Mouse (Mus musculus) ES-E14 (cell line): ENCODE results near the gene Trcg1. TPM values are rescaled to one million over a fixed set of nuclear protein-coding genes. Genes with fewer than 3 reads are reported as not detected.
A peak's percentile ranks its signal among the peaks of the same experiment; 100 is the strongest.

ENCODE experiments used
- DNase-seq: peaks from one replicate; pipeline ENCODE4 v3.0.0-alpha.2; 2013; ENCODE audit warnings: low read depth, low spot score
- H3K27ac ChIP-seq: 2 replicates; pipeline ENCODE4 v1.5.1; 2012; ENCODE audit warnings: low read depth, mild to moderate bottlenecking, low read length, moderate library complexity, mixed read lengths; ENCODE audit not compliant: poor library complexity, insufficient read depth, severe bottlenecking
- H3K36me3 ChIP-seq: 2 replicates; pipeline ENCODE4 v1.6.1; 2012; ENCODE audit warnings: mild to moderate bottlenecking, low read length, moderate library complexity, mixed read lengths; ENCODE audit not compliant: control insufficient read depth, poor library complexity, insufficient read depth, severe bottlenecking
- H3K4me1 ChIP-seq, 2 experiments: fragments of 150-350 bp in 1 of 2; sonication (generic) in 1 of 2; 2 replicates each; pipeline ENCODE4 v1.6.1; 2012; ENCODE audit warnings: low read length in 2 of 2, mild to moderate bottlenecking in 1 of 2, mixed read lengths in 1 of 2; ENCODE audit not compliant: control insufficient read depth in 2 of 2, insufficient read depth in 2 of 2, poor library complexity in 1 of 2
- H3K4me3 ChIP-seq, 2 experiments: fragments of 150-350 bp in 1 of 2; sonication (generic) in 1 of 2; 2 replicates each; pipeline ENCODE4 v1.5.1; 2012; ENCODE audit warnings: low read length in 2 of 2, low read depth in 1 of 2, mild to moderate bottlenecking in 1 of 2, mixed read lengths in 1 of 2; ENCODE audit not compliant: insufficient read depth in 1 of 2, poor library complexity in 1 of 2, severe bottlenecking in 1 of 2
- H3K9ac ChIP-seq: 2 replicates; pipeline ENCODE4 v1.6.1; 2012; ENCODE audit warnings: low read depth, mild to moderate bottlenecking, low read length, mixed read lengths; ENCODE audit not compliant: poor library complexity, insufficient read depth, severe bottlenecking
- H3K9me3 ChIP-seq: fragments of 150-350 bp; sonication (generic); 2 replicates; pipeline ENCODE4 v1.6.1; 2012; ENCODE audit warnings: low read depth, mild to moderate bottlenecking, low read length; ENCODE audit not compliant: control insufficient read depth, insufficient read depth
- CHD2 ChIP-seq: IDR thresholded peaks from 2 replicates; pipeline ENCODE4 v1.6.1; 2014; ENCODE audit warnings: mild to moderate bottlenecking, low read depth, low read length, inconsistent platforms
- HCFC1 ChIP-seq: IDR thresholded peaks from 2 replicates; pipeline ENCODE4 v1.6.1; 2012; ENCODE audit warnings: low read length, inconsistent platforms, borderline replicate concordance; ENCODE audit not compliant: insufficient read depth
- MAFK ChIP-seq: IDR thresholded peaks from 2 replicates; pipeline ENCODE4 v1.6.1; 2014; ENCODE audit warnings: mild to moderate bottlenecking, low read depth, low read length, inconsistent platforms; ENCODE audit not compliant: insufficient read depth
- ZC3H11A ChIP-seq: IDR thresholded peaks from 2 replicates; pipeline ENCODE4 v1.6.1; 2012; ENCODE audit warnings: low read depth, mild to moderate bottlenecking, inconsistent platforms, low read length, borderline replicate concordance
- ZNF384 ChIP-seq: IDR thresholded peaks from 2 replicates; pipeline ENCODE4 v1.6.1; 2012; ENCODE audit warnings: low read depth, low read length, inconsistent platforms
- in situ Hi-C, 2 experiments: fragments of 600-800 bp; cut with MboI; formaldehyde crosslinking; loops; one replicate each; pipeline ENCODE4 v1.15.1; 2025; ENCODE audit warnings: low sequenced_read_pairs in 2 of 2, inconsistent platforms in 1 of 2; ENCODE audit not compliant: unreplicated experiment in 2 of 2
- total RNA-seq: library from RNA; depleted of rRNA; stranded (reverse); fragments of 300-350 nt; gene quantifications from 2 replicates; pipeline ENCODE4 v1.2.3, GENCODE M21; 2012

Gene Trcg1
- total RNA-seq, 1 experiment: not detected

GRCm38 (mm10) chr9:57256861-57257260, 20.5 kb downstream of the Trcg1 start:
- no peak overlapping the region for H3K4me3 ChIP-seq
- no peak overlapping the region for H3K9ac ChIP-seq
- no peaks in the 10 kb centered on the region for H3K9me3 ChIP-seq
- H3K36me3 ChIP-seq: peaks cover 62% of the 10 kb centered on the region
- no peak overlapping the region for H3K27ac ChIP-seq
- in situ Hi-C loops: no loop called here
- DNase-seq: no peak
- H3K4me1 ChIP-seq: peaks cover 2 to 32% of the 10 kb centered on the region in 2 experiments; a peak in 2 of 4 replicates
- no peak for TF ChIP-seq CHD2
- TF ChIP-seq HCFC1: no peak
- TF ChIP-seq MAFK: no peak
- TF ChIP-seq ZNF384: no peak
- no peak for TF ChIP-seq ZC3H11A

GRCm38 (mm10) chr9:57257627-57258026, 21.3 kb downstream of the Trcg1 start:
- H3K4me1 ChIP-seq: peaks cover 2 to 32% of the 10 kb centered on the region in 2 experiments; a peak in 2 of 4 replicates
- peaks cover 54% of the 10 kb centered on the region for H3K36me3 ChIP-seq

GRCm38 (mm10) chr9:57259736-57260135, 23.4 kb downstream of the Trcg1 start:
- H3K4me1 ChIP-seq: peaks cover 4 to 33% of the 10 kb centered on the region in 2 experiments; a peak in 3 of 4 replicates
- no peak overlapping the region for H3K4me3 ChIP-seq
- peak; percentile 86 for DNase-seq
- TF ChIP-seq ZC3H11A: peak; percentile 64; the same call in 1 of the 2 replicates
- no peak for TF ChIP-seq ZNF384
- no peaks in the 10 kb centered on the region for H3K9me3 ChIP-seq
- peaks cover 37% of the 10 kb centered on the region for H3K36me3 ChIP-seq
- H3K27ac ChIP-seq: no peak overlapping the region
- in situ Hi-C loops: no loop called here
- H3K9ac ChIP-seq: no peak overlapping the region

More at GRCm38 (mm10) chr9:57257627-57258026, 21.3 kb downstream of the Trcg1 start:
- Histone ChIP-seq H3K4me3 (no peak overlapping the region), H3K9me3 (no peaks in the 10 kb centered on the region), H3K27ac (0 out of 2 replicates have a peak overlapping the region, but pooled peaks have one; percentile 5), H3K9ac (no peak overlapping the region)
- in situ Hi-C loops: no loop called here
- TF ChIP-seq ZC3H11A (no peak), ZNF384 (no peak), HCFC1 (no peak), MAFK (no peak), CHD2 (no peak)
- DNase-seq: no peak

GRCm38 (mm10) chr9:57260940-57261339, 24.6 kb downstream of the Trcg1 start:
- TF ChIP-seq ZC3H11A: no peak
- H3K4me3 ChIP-seq: peak overlapping the region; percentile 91 to 99
- H3K9me3 ChIP-seq: no peaks in the 10 kb centered on the region
- peak overlapping the region; percentile 99 for H3K9ac ChIP-seq
- H3K36me3 ChIP-seq: peaks cover 32% of the 10 kb centered on the region
- peaks cover 2 to 31% of the 10 kb centered on the region in 2 experiments; a peak in 3 of 4 replicates for H3K4me1 ChIP-seq
- no peak for DNase-seq
- in situ Hi-C loops: no loop called here
- H3K27ac ChIP-seq: no peak overlapping the region

DNA sequence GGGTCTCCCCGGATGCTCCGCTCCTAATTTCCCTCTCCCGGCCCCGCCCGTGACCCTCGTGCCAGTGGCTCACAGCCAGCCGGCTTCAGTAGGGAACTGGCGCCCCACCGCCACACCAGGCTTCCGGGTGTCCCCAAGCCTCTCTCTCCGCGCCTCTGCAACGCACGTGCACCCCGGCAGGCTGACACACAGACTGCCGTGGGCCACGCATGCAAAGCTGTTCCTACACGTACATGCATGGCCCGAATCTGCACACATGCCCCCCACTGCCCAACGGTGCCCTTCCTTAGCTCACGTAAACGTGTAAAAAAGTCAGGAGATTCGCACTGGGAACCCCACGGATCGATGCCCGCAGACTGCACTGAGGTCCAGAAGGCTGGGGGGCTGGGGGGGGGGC, 25.2 kb downstream of the Trcg1 start:
- Histone ChIP-seq H3K4me3 (peak overlapping the region; percentile 91 to 99), H3K4me1 (peaks cover 2 to 25% of the 10 kb centered on the region in 2 experiments; a peak in 3 of 4 replicates), H3K9ac (peak overlapping the region; percentile 99), H3K36me3 (peaks cover 27% of the 10 kb centered on the region), H3K27ac (no peak overlapping the region), H3K9me3 (no peaks in the 10 kb centered on the region)
- in situ Hi-C loops: no loop called here
- no peak for TF ChIP-seq ZNF384
- no peak for TF ChIP-seq CHD2
- TF ChIP-seq HCFC1: no peak
- no peak for TF ChIP-seq MAFK
- no peak for TF ChIP-seq ZC3H11A
- DNase-seq: no peak
